Mouse (Mus musculus) layer of hippocampus, adult 8-10 months (tissue): ENCODE measurements around the gene Atg16l1. TPM values are rescaled to one million over a fixed set of nuclear protein-coding genes. Genes with fewer than 3 reads are reported as not detected.
"Not testable (repeated sequence)": the region's sequence is repeated elsewhere in the genome, so short reads cannot be mapped to it uniquely, and the experiment has no call there.

Source experiments
- DNase-seq, 2 experiments: peaks; one replicate each; pipeline ENCODE4 v3.0.0; 2022; ENCODE audit warnings: low spot score in 2 of 2
- total RNA-seq, 4 experiments: library from RNA; stranded (reverse); gene quantifications; 2 replicates each; pipeline ENCODE4 v1.2.4; 2022

The Atg16l1 gene
- total RNA-seq, 4 experiments from 2014 or later = 62.3 to 87.6 (median 69.5) TPM

DNA sequence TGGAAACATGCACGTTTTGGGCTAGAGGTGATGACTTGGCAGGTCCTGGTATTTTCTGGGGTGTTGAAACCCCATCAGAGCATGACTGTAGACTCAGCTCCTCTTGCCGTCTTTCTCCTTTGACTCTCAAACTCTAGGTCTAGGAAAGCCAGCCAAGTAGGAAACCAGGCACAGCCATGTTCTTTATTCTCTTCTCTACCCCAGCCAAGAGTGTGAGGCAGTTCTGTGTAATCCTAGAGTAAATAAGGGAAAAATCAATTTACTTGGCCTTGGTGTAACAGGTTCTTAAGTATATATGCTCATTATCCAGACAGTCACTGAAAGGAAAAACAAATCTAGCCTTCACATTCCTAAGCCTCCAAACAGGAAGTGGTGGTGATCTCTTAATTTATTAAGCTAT lies 17.7 kb downstream of the Atg16l1 start:
- no peak for DNase-seq

DNA sequence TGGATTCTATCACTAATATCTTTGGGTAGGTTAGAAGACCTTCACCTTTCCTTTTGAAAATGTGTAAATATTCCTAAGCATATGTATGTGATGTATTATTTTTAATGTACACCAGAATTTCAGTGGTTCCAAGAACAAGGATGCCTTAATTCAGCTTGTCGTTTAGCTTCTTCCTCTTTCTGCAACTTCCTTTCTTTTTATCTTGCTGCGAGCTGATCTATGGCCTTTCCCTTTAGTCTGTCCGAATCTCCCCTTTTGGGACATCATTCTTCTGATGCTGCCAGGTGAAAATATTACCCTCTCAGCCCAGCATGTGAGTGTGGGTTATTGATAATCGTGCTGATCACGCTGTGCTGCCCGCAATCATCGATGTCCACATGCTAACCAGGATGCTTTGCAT lies 19.2 kb downstream of the Atg16l1 start:
- no peak for DNase-seq

DNA sequence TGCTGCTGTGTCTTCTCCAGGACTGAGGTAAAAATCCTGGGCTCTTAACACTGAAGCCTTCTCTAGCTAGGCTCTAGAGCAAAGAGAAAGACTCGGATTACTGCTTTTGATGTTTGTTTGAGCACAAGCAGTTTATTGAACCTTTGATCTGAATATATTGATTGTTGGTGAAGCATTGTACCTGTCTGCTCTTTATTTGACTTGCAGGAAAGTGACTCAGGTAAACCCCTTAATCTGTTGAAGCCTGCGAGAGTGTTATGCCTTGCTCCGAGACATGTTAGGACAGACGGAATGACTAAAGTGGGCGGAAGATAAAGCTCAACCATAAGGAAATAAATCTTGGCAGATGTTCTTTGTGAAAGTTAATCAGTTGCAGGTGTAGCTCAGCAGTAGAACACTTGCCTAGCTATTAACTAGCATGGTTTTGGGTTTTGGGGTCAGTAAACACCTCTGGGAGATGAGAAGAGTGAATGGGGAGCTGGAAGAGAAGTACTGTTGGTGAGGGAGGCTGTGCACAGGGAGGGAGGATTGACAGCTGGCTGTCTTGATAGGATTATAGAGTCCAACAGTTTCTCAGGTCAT lies 23.6 kb downstream of the Atg16l1 start:
- no peak for DNase-seq

DNA sequence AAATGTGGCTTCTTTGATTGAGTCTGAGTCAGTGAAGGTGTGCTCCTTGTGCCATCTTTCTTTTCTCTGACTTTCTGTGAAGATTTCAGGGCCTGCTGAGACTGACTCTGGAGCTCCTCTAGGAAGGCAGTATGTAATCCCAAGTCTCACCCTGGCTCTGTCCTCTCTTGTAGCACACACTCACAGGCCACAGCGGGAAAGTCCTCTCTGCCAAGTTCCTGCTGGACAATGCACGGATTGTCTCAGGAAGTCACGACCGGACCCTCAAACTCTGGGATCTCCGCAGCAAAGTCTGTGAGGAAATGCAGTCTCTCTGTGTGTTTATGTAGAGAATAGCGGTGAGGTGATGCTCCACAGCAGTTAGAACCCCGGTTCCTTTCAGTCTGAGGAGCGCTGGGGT lies 30.0 kb downstream of the Atg16l1 start:
- no peak for DNase-seq

DNA sequence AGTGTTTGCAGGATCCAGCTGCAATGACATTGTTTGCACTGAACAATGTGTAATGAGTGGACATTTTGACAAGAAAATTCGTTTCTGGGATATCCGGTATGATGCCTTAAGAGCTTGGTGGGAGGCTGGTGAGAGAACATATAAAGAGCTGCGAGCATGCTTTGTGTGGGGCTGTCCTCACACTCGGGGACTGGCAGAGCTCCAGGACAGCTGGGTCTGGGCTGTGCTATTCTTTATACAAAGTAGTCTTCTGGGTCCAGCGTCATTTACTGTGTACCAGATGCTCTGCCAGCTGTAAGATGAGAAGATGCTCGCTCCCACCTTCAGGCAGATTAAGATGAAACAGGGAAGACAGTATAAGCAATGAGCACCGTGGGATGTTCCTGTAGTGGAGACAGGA lies 30.6 kb downstream of the Atg16l1 start:
- peak; percentile 63 to 70 for DNase-seq

DNA sequence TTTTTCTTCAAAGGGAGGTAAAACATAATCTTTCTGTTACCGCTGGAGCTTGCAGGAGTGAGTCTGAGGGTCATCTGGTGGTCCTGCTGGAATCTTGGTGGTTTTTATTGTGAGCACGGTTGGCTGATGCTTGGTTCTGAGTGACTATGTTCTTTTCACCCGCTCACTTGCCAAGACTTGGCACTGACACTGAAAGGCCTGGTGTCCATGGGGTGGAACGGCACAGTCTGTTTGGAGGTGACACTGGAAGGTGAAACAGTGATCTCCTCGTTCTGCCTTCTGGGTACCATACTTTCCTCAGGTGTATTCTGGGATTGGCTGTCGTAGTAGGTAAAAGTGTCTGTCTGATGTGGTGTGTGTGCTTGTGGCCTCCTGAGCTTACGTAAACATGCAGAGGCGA lies 34.0 kb downstream of the Atg16l1 start:
- no peak for DNase-seq

DNA sequence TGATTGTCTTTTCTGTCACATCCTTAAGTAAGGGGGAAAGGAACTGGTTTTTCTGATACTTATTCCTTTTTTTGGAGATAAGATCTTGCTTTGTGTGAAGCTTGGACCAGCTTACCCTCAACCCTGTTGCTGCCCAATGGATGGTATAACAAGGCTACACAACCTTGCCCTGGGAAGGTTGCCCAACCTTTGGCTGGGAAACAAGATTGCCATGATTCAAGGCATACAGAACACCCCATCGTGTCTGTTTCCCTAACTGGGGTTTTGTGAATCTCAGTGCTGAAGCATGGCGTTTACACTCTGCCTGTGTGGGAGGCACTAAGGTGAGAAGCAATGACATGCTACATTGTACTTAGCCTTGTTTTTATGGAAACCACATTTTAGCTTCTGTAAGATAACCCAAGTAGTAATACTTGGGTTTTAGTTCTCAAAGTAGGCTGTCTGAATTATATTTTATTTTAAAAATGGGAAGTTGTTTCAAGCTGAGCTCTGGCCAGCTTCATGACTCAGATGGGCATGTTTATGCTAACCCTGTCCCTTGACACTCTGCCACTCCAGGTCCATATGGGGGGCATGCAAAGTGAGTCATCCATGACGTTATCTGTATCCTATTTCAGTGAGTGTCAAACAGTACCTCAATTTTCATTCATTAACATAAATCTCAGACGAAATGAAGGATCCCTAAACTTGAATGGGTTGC lies 36.9 kb downstream of the Atg16l1 start:
- DNase-seq = no peak

DNA sequence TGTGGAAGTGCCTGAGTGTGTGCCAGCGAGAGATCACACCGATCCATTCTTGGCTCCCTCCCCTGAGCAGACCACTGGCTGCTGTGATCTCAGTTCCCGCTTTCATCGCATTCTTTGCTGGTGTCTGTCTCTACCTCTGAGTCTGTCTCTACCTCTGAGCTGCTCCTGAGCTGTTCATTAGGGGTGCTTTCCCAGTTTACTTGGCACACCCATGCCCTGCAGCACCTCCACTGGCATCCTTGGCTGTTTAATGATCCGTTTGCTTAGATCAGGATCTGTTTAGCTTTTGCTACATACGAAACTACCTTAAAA lies 37.4 kb downstream of the Atg16l1 start:
- no peak for DNase-seq

DNA sequence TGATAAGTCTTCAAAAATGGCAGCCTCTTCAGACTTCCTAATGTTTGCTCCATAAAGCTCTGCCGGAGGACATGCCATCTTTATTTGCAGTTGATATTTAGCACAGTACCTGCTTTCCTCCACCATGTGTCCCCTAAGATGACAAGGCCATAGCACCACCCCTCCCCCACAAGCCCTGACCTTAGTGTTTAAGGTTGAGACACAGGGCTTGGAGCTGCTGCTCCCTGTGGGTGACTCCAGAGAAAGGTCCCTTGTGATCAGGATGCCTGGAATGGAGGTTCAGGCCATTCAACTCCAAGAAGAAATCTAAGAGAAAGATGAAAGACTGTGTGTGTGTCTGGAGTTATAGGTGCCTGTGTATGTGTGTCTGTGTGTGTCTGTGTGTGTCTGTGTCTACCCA lies 42.0 kb downstream of the Atg16l1 start:
- no peak for DNase-seq

DNA sequence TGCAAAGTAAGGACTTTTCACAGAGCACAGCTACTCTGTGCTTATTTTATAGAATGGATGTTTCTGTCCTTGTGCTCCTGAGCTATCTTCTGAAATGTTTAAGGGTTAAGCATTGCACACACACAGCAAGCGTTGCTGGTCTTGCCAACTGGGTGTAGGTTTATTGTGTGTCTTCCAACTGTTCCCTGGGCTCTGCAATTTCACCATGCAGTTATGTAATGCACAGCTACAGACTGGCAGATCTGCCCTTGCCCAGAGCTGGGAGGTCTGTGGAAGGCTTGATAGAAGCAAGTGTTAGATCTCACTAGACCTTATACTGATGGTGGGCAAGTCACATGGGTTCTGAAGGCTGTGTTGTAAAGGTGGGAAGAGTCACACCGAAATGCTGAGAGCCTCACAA lies 42.6 kb downstream of the Atg16l1 start:
- DNase-seq = peak; percentile 57 to 59

DNA sequence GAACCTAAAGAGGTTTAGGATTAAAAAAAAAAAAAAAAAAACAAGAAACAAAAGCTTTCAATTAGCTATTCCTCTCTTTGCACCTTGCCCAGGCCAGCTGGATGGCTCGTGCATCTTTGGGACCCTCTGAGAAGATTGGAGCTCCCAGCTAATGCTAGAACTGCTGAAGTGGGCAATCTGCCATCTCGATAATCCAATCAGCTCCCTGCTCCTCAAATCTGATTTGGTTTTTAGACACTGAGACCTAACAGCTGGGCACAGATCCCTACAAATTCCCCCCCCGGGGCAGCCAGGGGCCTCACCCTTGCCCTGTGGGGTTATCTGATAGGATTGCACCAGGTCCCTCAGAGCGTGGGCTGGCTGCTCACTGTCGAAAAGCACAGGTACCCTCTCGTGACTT lies 47.9 kb downstream of the Atg16l1 start, which contains the start of gene Sag:
Gene Sag, plus strand, starts transcription at position 105 of the 400 bp plus-strand sequence.
- DNase-seq = no peak

DNA sequence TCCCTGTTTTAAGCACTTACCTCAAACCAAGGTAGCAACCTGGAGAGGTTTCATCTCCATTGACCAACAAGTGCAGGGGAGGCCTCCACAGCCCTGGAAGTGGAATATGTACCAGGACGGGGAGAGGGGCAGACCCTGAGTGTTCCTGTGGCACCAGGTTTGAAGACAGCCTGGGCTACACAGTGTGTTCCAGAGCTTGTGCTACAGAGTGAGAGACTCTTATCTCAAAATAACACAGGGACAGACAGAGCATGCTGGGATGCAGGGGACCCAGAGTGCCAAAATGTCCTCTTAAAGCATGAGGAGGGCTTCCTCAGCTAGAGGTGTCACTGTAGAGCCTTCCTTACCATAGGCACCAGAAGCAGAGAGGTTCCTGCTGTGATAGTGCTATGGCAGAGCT lies 52.1 kb downstream of the Atg16l1 start:
- no peak for DNase-seq

DNA sequence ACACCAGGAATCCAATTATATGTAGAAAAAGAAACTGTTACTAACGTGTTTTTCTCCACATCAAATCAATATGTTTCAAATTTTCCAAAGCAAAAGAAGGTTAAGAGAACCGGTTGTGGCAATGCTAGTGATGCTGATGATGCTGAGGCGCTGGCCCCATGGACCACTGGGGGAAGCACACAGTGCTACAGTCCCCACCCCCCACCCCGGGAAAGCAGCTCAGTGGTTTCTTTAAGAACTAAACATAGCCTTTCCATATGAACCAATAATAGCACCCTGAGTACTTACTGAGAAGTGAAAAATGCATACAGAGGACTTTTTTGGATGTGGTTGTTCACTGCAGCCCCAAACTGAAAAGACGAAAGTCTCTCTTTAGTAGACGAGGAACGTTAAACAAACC lies 55.7 kb downstream of the Atg16l1 start:
- DNase-seq = no peak

DNA sequence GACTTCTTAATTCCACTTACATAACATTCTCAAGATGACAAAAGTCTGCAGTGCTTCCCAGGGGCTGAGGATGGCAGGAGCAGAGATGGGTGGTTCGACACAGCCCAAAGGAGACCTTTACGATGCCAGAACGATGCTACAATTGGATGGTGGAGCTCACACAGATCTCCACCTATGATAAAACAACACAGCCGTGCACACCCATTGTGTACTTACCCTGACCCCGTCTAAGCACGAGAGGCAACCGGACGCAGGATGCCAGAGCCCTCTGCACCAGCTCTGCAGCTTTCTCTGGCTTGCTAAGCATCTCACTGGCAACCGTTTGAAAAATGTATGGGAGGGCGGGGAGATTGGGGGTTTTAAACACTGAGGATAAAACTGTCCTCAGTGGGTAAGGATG lies 56.4 kb downstream of the Atg16l1 start:
- DNase-seq = no peak

DNA sequence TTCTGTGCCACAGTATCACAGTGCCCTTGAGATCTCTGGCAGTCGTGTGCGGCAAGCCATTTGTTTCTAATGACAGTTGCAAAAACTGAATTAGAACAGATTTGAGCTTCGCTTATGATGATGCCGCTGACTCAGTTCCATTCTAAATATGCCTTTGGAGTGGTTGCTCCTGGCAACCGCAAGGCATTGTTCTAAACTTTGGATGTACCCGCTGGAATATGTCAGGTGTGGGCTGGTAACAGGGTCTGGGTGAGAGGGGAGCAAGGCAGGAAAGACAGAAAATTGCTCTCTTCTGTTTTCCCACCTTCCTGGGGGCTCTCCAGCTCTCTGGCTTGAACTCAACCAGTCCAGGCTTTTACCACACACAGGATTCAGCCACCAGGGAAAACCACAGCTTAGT lies 57.5 kb downstream of the Atg16l1 start:
- peak; percentile 71 to 76 for DNase-seq

DNA sequence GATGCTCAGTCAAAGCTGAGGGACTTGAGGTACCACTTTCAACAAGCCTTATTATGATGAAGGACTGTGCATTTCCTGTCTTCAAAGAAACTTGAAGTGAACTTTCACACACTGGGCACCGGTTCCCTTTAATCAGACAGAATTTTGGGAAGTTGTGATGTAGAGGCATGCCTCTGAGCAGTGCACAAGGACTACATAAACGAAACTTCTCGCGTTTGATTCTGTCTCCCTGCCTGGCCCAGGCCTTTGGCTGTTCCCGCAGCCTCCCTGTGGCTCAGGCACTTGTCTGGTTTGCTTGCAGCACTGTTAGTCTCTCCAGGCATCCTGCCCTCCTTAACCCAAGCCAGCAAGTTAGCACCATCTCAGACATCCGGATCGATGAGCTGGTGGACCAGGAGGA lies 58.0 kb downstream of the Atg16l1 start:
- DNase-seq = peak in 1 of 2 experiments; percentile 17

DNA sequence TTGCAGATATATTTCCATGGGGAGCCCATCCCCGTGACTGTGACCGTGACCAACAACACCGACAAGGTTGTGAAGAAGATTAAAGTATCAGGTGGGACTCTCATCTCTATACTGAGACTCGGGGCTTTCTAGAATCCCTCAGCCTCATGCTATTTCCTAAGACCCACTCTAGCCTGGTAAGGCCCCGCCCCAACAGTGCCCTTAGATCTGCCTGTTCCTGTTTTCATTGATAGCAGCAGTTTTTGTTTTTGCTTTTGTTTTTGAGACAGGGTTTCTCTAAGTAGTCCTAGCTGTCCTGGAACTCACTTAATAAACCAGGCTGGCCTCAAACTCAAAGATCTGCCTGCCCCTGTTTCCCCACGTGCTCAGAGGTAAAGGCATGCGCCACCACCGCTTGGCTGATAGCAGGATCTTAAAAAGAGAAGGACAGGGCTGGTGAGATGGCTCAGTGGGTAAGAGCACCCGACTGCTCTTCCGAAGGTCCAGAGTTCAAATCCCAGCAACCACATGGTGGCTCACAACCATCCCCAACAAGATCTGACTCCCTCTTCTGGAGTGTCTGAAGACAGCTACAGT lies 68.8 kb downstream of the Atg16l1 start:
- no peak for DNase-seq

DNA sequence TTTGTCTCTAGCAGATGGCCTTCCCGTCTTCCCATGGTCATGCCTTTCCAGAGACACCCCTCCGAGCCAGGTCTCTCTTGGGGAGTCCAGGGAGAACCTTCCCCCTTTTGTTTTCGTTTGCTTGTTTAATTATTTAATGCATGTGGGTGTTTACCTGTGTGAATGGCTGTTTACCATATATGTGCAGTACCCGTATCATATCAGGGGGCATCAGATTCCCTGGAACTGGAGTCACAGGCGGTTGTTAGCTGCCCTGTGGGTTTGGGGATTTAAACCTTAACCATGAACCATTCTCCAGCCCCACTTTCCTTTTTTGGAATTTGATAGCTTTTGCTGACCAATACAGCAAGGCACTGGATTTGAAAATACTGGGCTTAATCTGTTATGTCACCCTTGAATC lies 69.6 kb downstream of the Atg16l1 start:
- no peak for DNase-seq

DNA sequence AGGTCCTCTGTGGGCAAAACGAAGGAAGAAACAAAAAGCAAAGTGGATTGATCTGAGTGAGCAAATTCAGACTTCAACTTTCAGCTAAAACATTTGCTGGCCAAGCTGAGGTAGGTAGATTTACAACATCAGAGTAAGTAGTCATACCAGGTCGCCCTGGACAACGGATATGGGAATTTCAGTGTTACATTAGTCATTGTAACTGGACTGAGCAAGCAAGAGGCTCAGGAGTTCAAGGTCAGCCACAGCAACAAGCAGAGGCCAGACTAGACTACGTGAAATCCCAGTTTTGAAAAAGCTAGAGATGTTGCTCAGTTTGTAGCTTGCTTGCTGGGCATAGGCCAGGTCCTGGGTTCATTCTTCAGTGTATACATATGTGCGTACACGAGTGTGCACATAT lies 70.3 kb downstream of the Atg16l1 start:
- DNase-seq = no peak

DNA sequence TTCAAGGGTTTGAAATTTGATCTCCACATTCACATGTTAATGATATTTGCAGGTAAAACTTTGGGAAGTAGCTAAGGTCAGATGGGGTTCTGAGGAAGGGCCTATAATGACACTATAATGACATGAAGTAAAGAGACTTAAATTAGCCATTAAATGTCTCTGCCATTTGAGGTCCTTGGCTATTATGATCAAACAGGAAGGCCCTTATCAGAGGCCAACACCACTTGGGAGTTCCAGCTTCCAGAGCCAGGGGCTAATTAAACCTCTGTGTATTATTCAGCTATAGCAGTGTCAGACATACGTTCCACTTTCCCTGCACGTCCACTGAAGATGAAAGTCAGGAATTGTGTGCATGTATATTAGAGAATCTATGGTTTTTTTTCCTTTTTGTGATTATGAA lies 70.8 kb downstream of the Atg16l1 start:
- no peak for DNase-seq

DNA sequence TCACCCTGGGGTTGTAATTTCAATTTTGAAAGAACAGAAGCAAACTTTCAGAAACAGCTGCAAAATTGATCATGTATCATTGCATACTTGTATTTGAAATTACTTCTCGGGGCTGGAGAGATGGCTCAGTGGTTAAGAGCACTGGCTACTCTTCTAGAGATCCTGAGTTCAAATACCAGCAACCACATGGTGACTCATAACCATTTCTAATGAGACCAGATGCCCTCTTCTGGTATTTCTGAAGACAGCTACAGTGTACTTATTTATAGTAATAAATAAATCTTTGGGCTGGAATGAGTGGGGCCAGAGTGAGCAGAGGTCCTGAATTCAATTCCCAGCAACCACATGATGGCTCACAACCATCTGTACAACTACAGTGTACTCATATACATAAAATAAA lies 71.8 kb downstream of the Atg16l1 start:
- DNase-seq = not testable (repeated sequence)

DNA sequence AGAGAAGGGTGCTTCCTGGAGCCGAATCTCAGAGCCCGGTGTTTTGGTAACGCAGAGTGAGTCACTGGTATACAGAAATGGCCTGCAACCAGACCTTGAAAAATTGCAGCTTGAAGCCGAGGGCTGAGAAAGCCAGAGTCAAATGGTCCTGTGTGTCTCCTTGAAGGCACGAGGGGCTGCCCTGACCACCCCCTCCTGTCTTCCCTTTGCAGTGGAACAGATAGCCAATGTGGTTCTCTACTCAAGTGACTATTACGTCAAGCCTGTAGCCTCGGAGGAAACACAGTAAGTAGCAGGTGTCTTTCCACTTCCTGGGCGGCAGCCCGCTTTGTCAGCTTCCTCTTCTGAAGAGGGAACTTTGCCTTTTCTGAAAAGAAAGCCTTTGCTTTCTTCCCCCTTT lies 72.5 kb downstream of the Atg16l1 start:
- DNase-seq = peak in 1 of 2 experiments; percentile 28

DNA sequence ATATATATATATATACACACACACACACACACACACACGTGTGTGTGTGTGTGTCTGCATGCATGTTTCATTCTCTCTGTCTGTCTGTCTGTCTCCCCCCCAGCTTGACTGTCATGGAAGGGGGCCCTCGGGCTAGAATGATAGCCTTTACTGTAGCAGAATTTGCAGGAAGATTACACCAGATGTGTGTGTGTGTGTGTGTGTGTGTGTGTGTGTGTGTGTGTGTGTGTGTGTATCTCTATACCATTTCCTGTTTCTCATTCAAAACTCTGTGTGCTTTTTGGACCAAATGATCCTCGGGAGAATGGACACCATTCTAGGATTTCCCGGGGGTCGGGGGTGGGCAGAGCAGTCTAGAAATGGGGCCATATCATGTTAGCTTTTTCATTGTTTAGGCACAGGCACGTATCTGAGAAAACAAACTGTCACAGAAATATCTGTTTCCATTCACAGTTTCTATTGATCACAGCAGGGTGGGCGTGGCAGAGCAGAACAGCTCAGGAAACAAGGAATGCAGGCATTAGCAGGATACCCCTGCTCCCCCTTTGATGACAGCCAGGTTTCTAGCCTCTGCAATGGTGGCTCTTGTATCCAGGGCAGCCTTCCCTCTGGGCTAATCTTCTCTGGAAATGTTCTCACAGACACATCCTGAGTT lies 73.4 kb downstream of the Atg16l1 start:
- DNase-seq = no peak
